Mouse (Mus musculus) bone marrow macrophage, adult 2 months (primary cell): ENCODE results near the gene Lum. TPM values are rescaled to one million over a fixed set of nuclear protein-coding genes. Genes with fewer than 3 reads are reported as not detected.

Source experiments
- H3K27ac ChIP-seq: 2 replicates; pipeline ENCODE4 v1.5.1; 2012; ENCODE audit warnings: low read depth, low read length; ENCODE audit not compliant: insufficient read depth
- H3K4me1 ChIP-seq: 2 replicates; pipeline ENCODE4 v1.6.1; 2012; ENCODE audit warnings: low read length; ENCODE audit not compliant: control insufficient read depth, insufficient read depth
- H3K4me3 ChIP-seq: 2 replicates; pipeline ENCODE4 v1.5.1; 2012; ENCODE audit warnings: mild to moderate bottlenecking, low read length, moderate library complexity; ENCODE audit not compliant: insufficient read depth
- CTCF ChIP-seq: IDR thresholded peaks from 2 replicates; pipeline ENCODE4 v1.5.1; 2012; ENCODE audit warnings: low read depth, mild to moderate bottlenecking, low read length, moderate library complexity
- POLR2A ChIP-seq: IDR thresholded peaks from 2 replicates; pipeline ENCODE4 v1.6.1; 2012; ENCODE audit warnings: mild to moderate bottlenecking, low read depth, low read length, borderline replicate concordance
- polyA plus RNA-seq: library from polyadenylated mRNA; stranded (reverse); fragments of >200 nt; gene quantifications from 2 replicates; pipeline ENCODE4 v1.2.4, GENCODE M21; 2012; ENCODE audit not compliant: missing spikeins, insufficient read depth, insufficient read length

Lum gene
- not detected in 2 replicates for polyA plus RNA-seq

GRCm38 (mm10) chr10:97564957-97565856 lies at the start of gene Lum:
Lum (plus strand) TSS chr10:97565128.
- H3K4me1 ChIP-seq: no peaks in the 10 kb centered on the region

GRCm38 (mm10) chr10:97523366-97523765 lies 41.6 kb upstream of the Lum start:
- Histone ChIP-seq H3K4me3 (no peak overlapping the region), H3K27ac (no peak overlapping the region), H3K4me1 (no peaks in the 10 kb centered on the region)
- TF ChIP-seq POLR2A: no peak
- no peak for TF ChIP-seq CTCF

More at GRCm38 (mm10) chr10:97564957-97565856, at the start of gene Lum:
- Histone ChIP-seq H3K27ac (no peak within 1 kb of the TSS), H3K4me3 (no peak within 1 kb of the TSS)
- no peak for TF ChIP-seq CTCF
- TF ChIP-seq POLR2A: no peak

DNA sequence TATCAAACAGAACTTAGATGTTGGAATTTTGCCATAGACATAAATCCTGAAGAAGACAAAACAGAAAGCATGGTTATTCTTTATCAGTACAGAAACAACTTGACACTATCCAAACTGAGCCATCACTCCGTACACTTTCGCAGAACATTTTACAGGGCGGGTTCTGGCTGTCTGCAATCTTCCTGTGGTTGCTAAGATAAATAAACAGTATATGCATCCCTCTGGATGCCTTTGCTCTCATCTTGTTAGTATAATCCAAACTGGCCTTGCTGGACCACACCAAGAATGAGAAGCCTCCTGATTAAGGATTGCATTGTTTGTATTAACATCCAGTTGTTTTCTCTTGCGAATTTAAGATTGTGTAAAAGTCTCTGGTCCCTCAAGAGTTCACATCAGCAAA lies 29.2 kb upstream of the Lum start:
- Histone ChIP-seq H3K4me1 (no peaks in the 10 kb centered on the region), H3K27ac (no peak overlapping the region), H3K4me3 (no peak overlapping the region)
- TF ChIP-seq POLR2A (no peak), CTCF (no peak)

- H3K4me1 ChIP-seq: no peaks in the 10 kb centered on the region
- H3K27ac ChIP-seq: no peak overlapping the region
- TF ChIP-seq POLR2A (no peak), CTCF (no peak)
- no peak overlapping the region for H3K4me3 ChIP-seq
Observed at GRCm38 (mm10) chr10:97536921-97537320, 28.0 kb upstream of the Lum start.

DNA sequence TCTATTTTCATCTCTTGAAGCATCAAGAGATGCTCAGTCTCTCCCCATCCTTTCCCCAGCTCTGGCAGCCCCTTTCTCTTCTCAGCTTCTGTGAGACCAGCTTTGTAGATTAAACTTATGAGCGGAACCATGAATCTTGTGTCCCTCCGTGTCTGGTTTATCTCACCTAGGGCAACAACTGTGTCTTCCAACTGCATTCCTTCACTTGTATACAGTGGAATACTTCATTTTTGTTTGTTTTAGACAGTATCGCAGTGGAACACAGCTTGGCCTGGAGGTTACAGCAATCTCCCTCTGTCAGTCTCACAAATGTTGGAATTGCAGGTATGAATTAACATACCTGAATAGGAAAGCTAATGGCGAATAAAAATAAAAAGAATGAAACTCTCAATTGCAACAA lies 26.7 kb upstream of the Lum start:
- H3K4me1 ChIP-seq: no peaks in the 10 kb centered on the region
- no peak overlapping the region for H3K4me3 ChIP-seq
- TF ChIP-seq POLR2A (no peak), CTCF (no peak)
- H3K27ac ChIP-seq: no peak overlapping the region

DNA sequence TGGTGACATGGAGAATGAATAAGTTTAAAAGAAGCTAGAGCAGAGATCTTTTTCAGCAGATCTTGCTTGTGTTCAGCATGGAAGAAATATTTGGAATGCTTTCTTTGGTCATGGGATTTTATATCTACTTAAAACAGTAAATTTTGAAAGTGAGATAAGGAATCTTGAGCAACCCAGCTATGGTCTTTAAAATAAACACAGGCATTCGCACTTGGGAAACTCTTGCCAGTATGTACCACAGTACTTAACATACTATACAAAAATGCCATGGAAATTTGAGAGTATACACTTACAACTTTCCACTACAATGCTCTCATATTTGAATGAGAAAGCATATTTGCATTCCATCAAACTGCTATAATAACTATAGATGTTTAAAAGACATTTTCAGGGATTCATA lies 17.2 kb upstream of the Lum start:
- no peak overlapping the region for H3K4me3 ChIP-seq
- H3K27ac ChIP-seq: no peak overlapping the region
- TF ChIP-seq POLR2A (no peak), CTCF (no peak)
- H3K4me1 ChIP-seq: no peaks in the 10 kb centered on the region

- TF ChIP-seq CTCF (no peak), POLR2A (no peak)
- H3K4me1 ChIP-seq: no peaks in the 10 kb centered on the region
- H3K27ac ChIP-seq: no peak overlapping the region
- no peak overlapping the region for H3K4me3 ChIP-seq
Observed at GRCm38 (mm10) chr10:97567489-97568135, 2.7 kb downstream of the Lum start.

DNA sequence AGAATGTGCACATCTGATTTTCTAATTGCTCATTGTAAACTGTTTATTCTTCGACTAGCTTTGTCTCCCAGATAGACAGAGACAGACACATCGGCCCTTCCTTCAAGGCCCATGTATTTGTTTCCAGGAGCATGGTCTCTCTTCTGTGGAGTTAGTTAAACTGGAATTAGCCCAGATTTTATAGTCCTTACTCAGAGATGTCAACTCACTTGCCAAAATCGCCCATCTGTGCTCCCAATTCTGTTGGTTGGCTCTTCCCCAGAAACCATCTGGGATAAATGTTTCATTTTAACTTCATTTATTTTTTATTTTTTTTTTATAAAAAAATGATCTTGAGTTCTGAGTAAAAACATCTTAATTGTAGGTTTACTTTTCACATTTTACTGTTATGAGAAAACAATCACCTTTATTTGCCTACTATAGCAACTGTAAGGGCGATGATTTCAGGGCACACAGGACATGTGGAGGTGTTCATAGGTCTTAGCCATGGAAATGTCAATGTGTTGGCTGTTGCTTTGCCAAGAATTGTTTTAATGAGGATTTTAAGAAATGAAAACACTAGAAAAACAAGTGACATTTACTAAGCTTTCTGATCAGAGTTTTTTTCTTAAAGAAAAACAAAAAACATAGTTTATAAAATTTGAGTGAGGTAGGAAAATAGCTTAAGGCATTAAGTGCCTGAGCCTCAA lies 17.8 kb downstream of the Lum start:
- H3K4me1 ChIP-seq: no peaks in the 10 kb centered on the region
- no peak overlapping the region for H3K4me3 ChIP-seq
- H3K27ac ChIP-seq: no peak overlapping the region
- TF ChIP-seq POLR2A: no peak
- no peak for TF ChIP-seq CTCF

DNA sequence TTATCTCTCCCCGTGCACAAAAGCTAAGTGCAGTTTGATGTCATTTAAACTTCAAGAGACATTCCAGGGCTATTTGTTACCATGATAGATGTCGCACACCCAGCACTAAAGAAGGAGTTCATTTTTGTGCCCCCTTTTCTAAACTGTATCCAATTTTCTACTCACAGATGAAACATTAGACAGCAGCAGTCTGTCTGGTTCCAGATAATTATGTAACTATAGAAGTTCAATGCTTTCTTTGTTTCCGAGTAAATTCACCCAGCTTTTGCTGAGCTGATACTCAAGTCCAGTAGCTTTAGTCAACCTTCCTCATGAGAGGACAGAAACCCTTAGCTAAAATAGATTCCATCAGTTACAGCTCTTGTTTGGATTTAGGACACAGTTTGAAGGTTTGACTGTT lies 19.2 kb downstream of the Lum start:
- Histone ChIP-seq H3K4me1 (no peaks in the 10 kb centered on the region), H3K4me3 (no peak overlapping the region), H3K27ac (no peak overlapping the region)
- TF ChIP-seq CTCF (no peak), POLR2A (no peak)
